Mouse (Mus musculus) midbrain, postnatal 0 days (tissue): ENCODE data around the gene Mgll. TPM values are rescaled to one million over a fixed set of nuclear protein-coding genes. Genes with fewer than 3 reads are reported as not detected.

Source experiments
- ATAC-seq: fragments of 200-750 bp; cut with Nextera tagmentation; 2 replicates; pipeline ENCODE4 v1.8.0; 2017; ENCODE audit warnings: moderate number of reproducible peaks, mild to moderate bottlenecking, moderate TSS enrichment, moderate library complexity; ENCODE audit not compliant: low FRiP score
- DNase-seq: peaks from one replicate; pipeline ENCODE4 v3.0.0-alpha.2; 2015; ENCODE audit warnings: low spot score
- H3K27ac ChIP-seq: fragments of 300-500 bp; sonication (generic); 2 replicates; pipeline ENCODE4 v1.5.1; 2014; ENCODE audit warnings: low read depth, mild to moderate bottlenecking, low read length, mixed read lengths
- H3K27me3 ChIP-seq: fragments of 300-500 bp; sonication (generic); 2 replicates; pipeline ENCODE4 v1.6.1; 2014; ENCODE audit warnings: low read length, control low read depth, mixed read lengths; ENCODE audit not compliant: insufficient read depth
- H3K36me3 ChIP-seq: fragments of 300-500 bp; sonication (generic); 2 replicates; pipeline ENCODE4 v1.6.1; 2014; ENCODE audit warnings: low read length, control low read depth, mixed read lengths; ENCODE audit not compliant: insufficient read depth
- H3K4me1 ChIP-seq: fragments of 300-500 bp; sonication (generic); 2 replicates; pipeline ENCODE4 v1.6.1; 2014; ENCODE audit warnings: mild to moderate bottlenecking, control low read depth, antibody characterized with exemption, low read length, mixed read lengths; ENCODE audit not compliant: insufficient read depth
- H3K4me2 ChIP-seq: fragments of 300-500 bp; sonication (generic); 2 replicates; pipeline ENCODE4 v1.6.1; 2014; ENCODE audit warnings: low read depth, mild to moderate bottlenecking, low read length, mixed read lengths; ENCODE audit not compliant: poor library complexity, severe bottlenecking
- H3K4me3 ChIP-seq: fragments of 300-500 bp; sonication (generic); 2 replicates; pipeline ENCODE4 v1.5.1; 2014; ENCODE audit warnings: low read depth, mild to moderate bottlenecking, low read length, moderate library complexity
- H3K9ac ChIP-seq: fragments of 300-500 bp; sonication (generic); replicated peaks from 2 replicates; pipeline ENCODE4 v1.6.1; 2014; ENCODE audit warnings: mild to moderate bottlenecking, low read length, moderate library complexity, mixed read lengths; ENCODE audit not compliant: poor library complexity, severe bottlenecking
- H3K9me3 ChIP-seq: fragments of 300-500 bp; sonication (generic); 2 replicates; pipeline ENCODE4 v1.6.1; 2016; ENCODE audit warnings: low read length, control low read depth
- CTCF ChIP-seq: IDR thresholded peaks from 2 replicates; pipeline ENCODE4 v1.5.1; 2016; ENCODE audit warnings: antibody characterized with exemption, mild to moderate bottlenecking
- whole genome bisulfite sequencing: fragments of 180-500 bp; shearing (Covaris S2); extraction: QIAGEN DNeasy Blood & Tissue Kit; methylation state at CpG from one replicate; pipeline ENCODE4 v1.1.7; 2014; 5-methylcytosine and 5-hydroxymethylcytosine counted together
- polyA plus RNA-seq: library from polyadenylated mRNA; unstranded; fragments of >200 nt; fragmentation: Nextera tagmentation; extraction: Ambion mirVana; gene quantifications from 2 replicates; pipeline ENCODE4 v1.2.1, GENCODE M21; 2015
- total RNA-seq: library from RNA; depleted of rRNA; stranded (reverse); fragments of >200 nt; gene quantifications from 2 replicates; pipeline ENCODE4 v1.2.3, GENCODE M21; 2014; rRNA removed

Mgll gene
- total RNA-seq (48.7 and 50.6 TPM in 2 replicates), polyA plus RNA-seq (62.3 and 75.3 TPM in 2 replicates)

DNA sequence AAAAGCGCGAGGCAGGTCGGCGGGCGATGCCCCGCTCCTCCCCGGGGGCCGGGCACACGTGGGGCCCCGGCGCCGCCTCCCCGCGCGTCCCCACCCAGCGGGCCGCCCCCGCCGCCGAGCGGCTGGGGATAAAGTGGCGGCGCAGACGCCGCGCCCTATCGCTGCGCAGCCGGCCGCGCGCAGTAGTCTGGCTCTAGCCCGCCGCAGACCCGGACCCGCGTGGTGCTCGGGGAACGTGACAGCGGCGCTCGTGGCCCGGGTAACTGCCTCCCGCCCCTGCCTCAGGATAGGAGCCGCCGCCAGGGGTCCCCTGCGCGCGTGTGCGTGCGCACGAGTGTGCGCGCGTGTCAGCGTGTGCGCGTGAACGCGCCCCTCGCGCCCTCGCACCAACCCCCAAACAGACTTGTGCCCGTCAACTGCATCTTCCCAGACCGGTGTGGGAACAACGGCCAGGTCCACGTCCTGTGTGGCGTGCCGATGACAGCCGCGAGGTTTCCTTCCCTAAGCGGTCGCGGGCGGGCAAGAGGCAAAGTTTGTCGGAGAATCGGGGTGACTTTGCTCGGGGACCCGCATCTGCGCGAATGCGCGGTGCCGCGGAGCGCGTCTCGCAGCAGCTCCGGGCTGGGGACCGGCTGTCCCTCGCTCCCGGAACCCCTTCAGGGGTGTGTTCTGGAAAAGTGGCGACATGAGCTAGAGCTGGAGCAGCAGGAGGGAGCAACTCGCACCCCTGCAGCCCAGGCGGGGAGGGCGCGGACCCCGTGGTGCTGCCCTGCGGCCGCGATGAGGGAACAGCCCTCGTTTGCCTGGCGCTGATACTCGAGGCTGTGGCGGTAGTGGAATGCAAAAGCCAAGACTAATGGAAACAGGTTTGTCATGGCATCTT, at the start of gene Mgll:
Mgll (plus strand) TSS at position 100 of the 883 bp plus-strand sequence.
- Histone ChIP-seq H3K27me3 (no peaks in the 10 kb centered on the region), H3K36me3 (no peaks in the 10 kb centered on the region), H3K27ac (peak within 1 kb of the TSS; percentile 57), H3K9me3 (no peaks in the 10 kb centered on the region), H3K9ac (peak within 1 kb of the TSS; percentile 63), H3K4me2 (peak within 1 kb of the TSS; percentile 91), H3K4me1 (peaks cover 2% of the 10 kb centered on the region; the same call in 1 of the 2 replicates), H3K4me3 (peak within 1 kb of the TSS; percentile 61)
- peak; percentile 86 for ATAC-seq
- peak; percentile 69 for TF ChIP-seq CTCF
- under 1% methylated on average over 86 of the region's 105 CpGs for WGBS
- peak; percentile 75 for DNase-seq

- H3K4me3 ChIP-seq: no peak overlapping the region
- no peaks in the 10 kb centered on the region for H3K36me3 ChIP-seq
- no peak overlapping the region for H3K27ac ChIP-seq
- TF ChIP-seq CTCF: no peak
- H3K9me3 ChIP-seq: no peaks in the 10 kb centered on the region
- no peak overlapping the region for H3K9ac ChIP-seq
- 93% methylated on average over 2 of the region's 2 CpGs for WGBS
- ATAC-seq: no peak
- H3K27me3 ChIP-seq: no peaks in the 10 kb centered on the region
- DNase-seq: no peak
- H3K4me2 ChIP-seq: no peak overlapping the region
- no peaks in the 10 kb centered on the region for H3K4me1 ChIP-seq
These were observed 48.4 kb upstream of the Mgll start for GRCm38 (mm10) chr6:88675815-88676214.

GRCm38 (mm10) chr6:88676753-88677736, 47.2 kb upstream of the Mgll start:
- Histone ChIP-seq H3K9ac (no peak overlapping the region), H3K27me3 (no peaks in the 10 kb centered on the region), H3K4me3 (no peak overlapping the region), H3K9me3 (no peaks in the 10 kb centered on the region), H3K27ac (no peak overlapping the region), H3K36me3 (no peaks in the 10 kb centered on the region), H3K4me1 (no peaks in the 10 kb centered on the region), H3K4me2 (no peak overlapping the region)
- ATAC-seq (no peak), DNase-seq (no peak)
- WGBS: 86% methylated on average over 6 of the region's 6 CpGs
- no peak for TF ChIP-seq CTCF

DNA sequence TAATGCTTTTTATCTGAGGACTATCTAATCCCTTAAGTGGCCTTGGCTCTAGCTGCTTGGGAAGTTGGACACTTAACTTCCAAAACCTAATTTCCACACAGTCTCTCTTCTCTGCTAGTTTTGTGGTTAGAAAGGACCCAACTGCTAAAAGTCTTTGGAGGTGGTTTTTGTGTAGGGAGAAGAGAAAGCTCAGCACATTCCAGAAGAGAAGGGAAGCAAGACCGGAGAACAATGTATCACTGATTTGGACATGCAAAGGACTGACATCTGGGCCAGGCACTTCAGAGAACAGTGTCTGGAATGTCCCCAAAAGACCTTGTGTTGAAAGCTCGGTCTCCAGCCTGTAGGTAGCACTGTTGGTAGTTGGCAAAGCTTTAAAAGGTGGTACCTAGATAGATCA, 46.5 kb upstream of the Mgll start:
- Histone ChIP-seq H3K27me3 (no peaks in the 10 kb centered on the region), H3K9me3 (no peaks in the 10 kb centered on the region), H3K4me1 (no peaks in the 10 kb centered on the region), H3K4me3 (no peak overlapping the region), H3K4me2 (no peak overlapping the region), H3K36me3 (no peaks in the 10 kb centered on the region), H3K27ac (no peak overlapping the region), H3K9ac (no peak overlapping the region)
- no peak for ATAC-seq
- TF ChIP-seq CTCF: no peak
- 65% methylated on average over 2 of the region's 2 CpGs for WGBS
- DNase-seq: no peak

GRCm38 (mm10) chr6:88681026-88681425, 43.2 kb upstream of the Mgll start:
- Histone ChIP-seq H3K9ac (no peak overlapping the region), H3K27me3 (no peaks in the 10 kb centered on the region), H3K27ac (no peak overlapping the region), H3K4me1 (no peaks in the 10 kb centered on the region), H3K4me2 (no peak overlapping the region), H3K4me3 (no peak overlapping the region), H3K9me3 (no peaks in the 10 kb centered on the region), H3K36me3 (no peaks in the 10 kb centered on the region)
- WGBS: 85% methylated on average over 3 of the region's 3 CpGs
- ATAC-seq (no peak), DNase-seq (no peak)
- no peak for TF ChIP-seq CTCF
